Mouse (Mus musculus): ENCODE results near the gene Cyp4f39. TPM values are rescaled to one million over a fixed set of nuclear protein-coding genes. Genes with fewer than 3 reads are reported as not detected.

Cyp4f39 gene
- polyA plus RNA-seq, 1 experiment from 2014 or later, result 57.9 TPM

GRCm38 (mm10) chr17:32450844-32451537 is 1.5 kb upstream of the Cyp4f39 start:
- Histone ChIP-seq H3K27ac (replicated peaks) (no peak overlapping the region), H3K36me3 (ENCODE audit: control insufficient read depth, insufficient read depth, low read length) (no peaks in the 10 kb centered on the region), H3K4me3 (ENCODE audit: low read depth, low read length) (no peak overlapping the region), H3K9me3 (ENCODE audit: control insufficient read depth, low read length) (no peaks in the 10 kb centered on the region), H3K4me2 (replicated peaks; ENCODE audit: low read depth) (no peak overlapping the region), H3K4me1 (replicated peaks; ENCODE audit: control insufficient read depth, insufficient read depth) (no peaks in the 10 kb centered on the region), H3K27me3 (ENCODE audit: control insufficient read depth, insufficient read depth, low read length) (no peaks in the 10 kb centered on the region), H3K9ac (ENCODE audit: low read length) (no peak overlapping the region)
- 25% methylated on average over 2 of the region's 2 CpGs for WGBS
- TF ChIP-seq EP300 (optimal IDR thresholded peaks at IDR 0.05) (no peak), CTCF (IDR thresholded peaks at IDR 0.05; ENCODE audit: low read depth) (no peak)
- DNase-seq (ENCODE audit: low spot score), result no peak
- ATAC-seq (ENCODE audit: low FRiP score, low TSS enrichment), result no peak

- Histone ChIP-seq H3K36me3 (ENCODE audit: control insufficient read depth, insufficient read depth, low read length) (no peaks in the 10 kb centered on the region), H3K9ac (ENCODE audit: low read length) (no peak overlapping the region), H3K4me3 (ENCODE audit: low read depth, low read length) (no peak overlapping the region), H3K4me2 (replicated peaks; ENCODE audit: low read depth) (no peak overlapping the region), H3K4me1 (replicated peaks; ENCODE audit: control insufficient read depth, insufficient read depth) (no peaks in the 10 kb centered on the region), H3K27ac (replicated peaks) (no peak overlapping the region), H3K9me3 (ENCODE audit: control insufficient read depth, low read length) (no peaks in the 10 kb centered on the region), H3K27me3 (ENCODE audit: control insufficient read depth, insufficient read depth, low read length) (no peaks in the 10 kb centered on the region)
- DNase-seq (ENCODE audit: low spot score) (peak; percentile 17), ATAC-seq (ENCODE audit: low FRiP score, low TSS enrichment) (no peak; the same call in 1 of the 2 replicates)
- 54% methylated on average over 4 of the region's 4 CpGs for WGBS
- TF ChIP-seq CTCF (IDR thresholded peaks at IDR 0.05; ENCODE audit: low read depth) (no peak), EP300 (optimal IDR thresholded peaks at IDR 0.05) (no peak)
These were observed 1.7 kb downstream of the Cyp4f39 start for GRCm38 (mm10) chr17:32454188-32454587.

- DNase-seq (ENCODE audit: low spot score), result peak; percentile 69
These were observed 2.5 kb downstream of the Cyp4f39 start for GRCm38 (mm10) chr17:32454997-32455396.

GRCm38 (mm10) chr17:32468494-32468893 is 16.0 kb downstream of the Cyp4f39 start:
- ATAC-seq (ENCODE audit: low FRiP score, low TSS enrichment), result 0 out of 2 replicates have a peak, but pooled peaks have one; percentile 47
- WGBS, result 53% methylated on average over 7 of the region's 7 CpGs

More at GRCm38 (mm10) chr17:32454997-32455396, 2.5 kb downstream of the Cyp4f39 start:
- Histone ChIP-seq H3K4me2 (replicated peaks; ENCODE audit: low read depth) (no peak overlapping the region), H3K27ac (replicated peaks) (no peak overlapping the region), H3K9me3 (ENCODE audit: control insufficient read depth, low read length) (no peaks in the 10 kb centered on the region), H3K4me1 (replicated peaks; ENCODE audit: control insufficient read depth, insufficient read depth) (no peaks in the 10 kb centered on the region), H3K9ac (ENCODE audit: low read length) (no peak overlapping the region), H3K27me3 (ENCODE audit: control insufficient read depth, insufficient read depth, low read length) (no peaks in the 10 kb centered on the region), H3K4me3 (ENCODE audit: low read depth, low read length) (no peak overlapping the region), H3K36me3 (ENCODE audit: control insufficient read depth, insufficient read depth, low read length) (no peaks in the 10 kb centered on the region)
- TF ChIP-seq EP300 (optimal IDR thresholded peaks at IDR 0.05), result peak; percentile 73
- TF ChIP-seq CTCF (IDR thresholded peaks at IDR 0.05; ENCODE audit: low read depth), result no peak
- peak; percentile 75 for ATAC-seq (ENCODE audit: low FRiP score, low TSS enrichment)
- WGBS, result 33% methylated on average over 2 of the region's 2 CpGs

GRCm38 (mm10) chr17:32470795-32471194 is 18.3 kb downstream of the Cyp4f39 start:
- ATAC-seq (ENCODE audit: low FRiP score, low TSS enrichment) (no peak), DNase-seq (ENCODE audit: low spot score) (no peak)
- TF ChIP-seq EP300 (optimal IDR thresholded peaks at IDR 0.05) (no peak), CTCF (IDR thresholded peaks at IDR 0.05; ENCODE audit: low read depth) (no peak)
- Histone ChIP-seq H3K9me3 (ENCODE audit: control insufficient read depth, low read length) (no peaks in the 10 kb centered on the region), H3K4me3 (ENCODE audit: low read depth, low read length) (no peak overlapping the region), H3K4me2 (replicated peaks; ENCODE audit: low read depth) (no peak overlapping the region), H3K27me3 (ENCODE audit: control insufficient read depth, insufficient read depth, low read length) (no peaks in the 10 kb centered on the region), H3K27ac (replicated peaks) (peak overlapping the region; percentile 40), H3K4me1 (replicated peaks; ENCODE audit: control insufficient read depth, insufficient read depth) (no peaks in the 10 kb centered on the region), H3K36me3 (ENCODE audit: control insufficient read depth, insufficient read depth, low read length) (no peaks in the 10 kb centered on the region), H3K9ac (ENCODE audit: low read length) (no peak overlapping the region)
- WGBS, result 77% methylated on average over 4 of the region's 4 CpGs

More at GRCm38 (mm10) chr17:32468494-32468893, 16.0 kb downstream of the Cyp4f39 start:
- Histone ChIP-seq H3K9me3 (ENCODE audit: control insufficient read depth, low read length) (no peaks in the 10 kb centered on the region), H3K27me3 (ENCODE audit: control insufficient read depth, insufficient read depth, low read length) (no peaks in the 10 kb centered on the region), H3K4me3 (ENCODE audit: low read depth, low read length) (no peak overlapping the region), H3K36me3 (ENCODE audit: control insufficient read depth, insufficient read depth, low read length) (no peaks in the 10 kb centered on the region), H3K4me1 (replicated peaks; ENCODE audit: control insufficient read depth, insufficient read depth) (no peaks in the 10 kb centered on the region), H3K9ac (ENCODE audit: low read length) (no peak overlapping the region), H3K4me2 (replicated peaks; ENCODE audit: low read depth) (no peak overlapping the region), H3K27ac (replicated peaks) (no peak overlapping the region)
- TF ChIP-seq CTCF (IDR thresholded peaks at IDR 0.05; ENCODE audit: low read depth) (no peak), EP300 (optimal IDR thresholded peaks at IDR 0.05) (no peak)
- DNase-seq (ENCODE audit: low spot score), result no peak

GRCm38 (mm10) chr17:32472176-32472575 is 19.7 kb downstream of the Cyp4f39 start:
- WGBS, result 53% methylated on average over 7 of the region's 7 CpGs
- ATAC-seq (ENCODE audit: low FRiP score, low TSS enrichment) (no peak), DNase-seq (ENCODE audit: low spot score) (no peak)
- Histone ChIP-seq H3K4me3 (ENCODE audit: low read depth, low read length) (no peak overlapping the region), H3K9ac (ENCODE audit: low read length) (no peak overlapping the region), H3K4me1 (replicated peaks; ENCODE audit: control insufficient read depth, insufficient read depth) (no peaks in the 10 kb centered on the region), H3K27ac (replicated peaks) (no peak overlapping the region), H3K9me3 (ENCODE audit: control insufficient read depth, low read length) (no peaks in the 10 kb centered on the region), H3K36me3 (ENCODE audit: control insufficient read depth, insufficient read depth, low read length) (no peaks in the 10 kb centered on the region), H3K27me3 (ENCODE audit: control insufficient read depth, insufficient read depth, low read length) (no peaks in the 10 kb centered on the region), H3K4me2 (replicated peaks; ENCODE audit: low read depth) (no peak overlapping the region)
- TF ChIP-seq EP300 (optimal IDR thresholded peaks at IDR 0.05), result no peak
- TF ChIP-seq CTCF (IDR thresholded peaks at IDR 0.05; ENCODE audit: low read depth), result no peak

Measured in stomach, postnatal 0 days (tissue).